Mouse (Mus musculus) C2C12 (cell line): ENCODE measurements around the gene Bmi1.

Experiments used
- CEBPB ChIP-seq: IDR thresholded peaks from one replicate; pipeline ENCODE4 v1.6.1; 2011; ENCODE audit warnings: low read depth, mild to moderate bottlenecking, control low read depth, moderate library complexity
- CTCF ChIP-seq: IDR thresholded peaks from one replicate; pipeline ENCODE4 v1.5.1; 2011; ENCODE audit not compliant: control insufficient read depth, insufficient read depth, insufficient read length
- MAX ChIP-seq: IDR thresholded peaks from one replicate; pipeline ENCODE4 v1.6.1; 2011; ENCODE audit warnings: mild to moderate bottlenecking, control low read depth
- MYOG ChIP-seq: IDR thresholded peaks from one replicate; pipeline ENCODE4 v1.6.1; 2011; ENCODE audit not compliant: control insufficient read depth, insufficient read length; ENCODE audit errors: extremely low read depth
- USF1 ChIP-seq: IDR thresholded peaks from one replicate; pipeline ENCODE4 v1.6.1; 2011; ENCODE audit warnings: low read depth, mild to moderate bottlenecking, control low read depth, moderate library complexity

- TF ChIP-seq CTCF (no peak), CEBPB (no peak), USF1 (no peak), MYOG (no peak), MAX (no peak)
Observed at GRCm38 (mm10) chr2:18724462-18724861, 47.6 kb downstream of the Bmi1 start.
